Mouse (Mus musculus) CH12.LX (cell line): ENCODE results near the gene Zfp747. TPM values are rescaled to one million over a fixed set of nuclear protein-coding genes. Genes with fewer than 3 reads are reported as not detected.

Source experiments
- DNase-seq: peaks from one replicate; pipeline ENCODE4 v3.0.0-alpha.2; 2013; ENCODE audit errors: extremely low read depth
- H3K27ac ChIP-seq: 2 replicates; pipeline ENCODE4 v1.5.1; 2012; ENCODE audit warnings: low read depth, mild to moderate bottlenecking, control low read depth, moderate library complexity; ENCODE audit not compliant: insufficient read depth
- H3K27me3 ChIP-seq: replicated peaks from 2 replicates; pipeline ENCODE3; 2012; ENCODE audit warnings: inconsistent platforms
- H3K36me3 ChIP-seq, 2 experiments: replicated peaks in 1 of 2; 2 replicates each; pipeline versions ENCODE3 to v1.6.1; 2012; ENCODE audit warnings: inconsistent platforms in 1 of 2, low read length in 1 of 2, mild to moderate bottlenecking in 1 of 2, mixed read lengths in 1 of 2, moderate library complexity in 1 of 2; ENCODE audit not compliant: control insufficient read depth in 1 of 2, insufficient read depth in 1 of 2
- H3K4me1 ChIP-seq, 2 experiments: 2 replicates each; pipeline ENCODE4 v1.6.1; 2012; ENCODE audit warnings: inconsistent platforms in 1 of 2, moderate library complexity in 1 of 2; ENCODE audit not compliant: insufficient read depth in 2 of 2, control insufficient read depth in 1 of 2
- H3K4me2 ChIP-seq: 2 replicates; pipeline ENCODE4 v1.6.1; 2012; ENCODE audit warnings: low read depth, mild to moderate bottlenecking, control low read depth; ENCODE audit not compliant: poor library complexity, insufficient read depth, severe bottlenecking
- H3K4me3 ChIP-seq, 3 experiments: fragments of 150-350 bp in 1 of 3; sonication (generic) in 1 of 3; replicated peaks in 1 of 3; 2 replicates each; pipeline versions ENCODE3 to v1.5.1; 2011 to 2012; ENCODE audit warnings: low read depth in 2 of 3, low read length in 2 of 3, mild to moderate bottlenecking in 2 of 3, moderate library complexity in 2 of 3, control low read depth in 1 of 3, improper control_type of control experiment in 1 of 3, inconsistent platforms in 1 of 3, mixed read lengths in 1 of 3; ENCODE audit not compliant: poor library complexity in 1 of 3
- H3K79me2 ChIP-seq: replicated peaks from 2 replicates; pipeline ENCODE4 v1.6.1; 2012; ENCODE audit warnings: mild to moderate bottlenecking, moderate library complexity; ENCODE audit not compliant: control insufficient read depth, poor library complexity, insufficient read depth, severe bottlenecking; ENCODE audit errors: extremely low read depth
- H3K9ac ChIP-seq: 2 replicates; pipeline ENCODE4 v1.6.1; 2012; ENCODE audit warnings: low read depth, mild to moderate bottlenecking, control low read depth, moderate library complexity; ENCODE audit not compliant: insufficient read depth
- H3K9me3 ChIP-seq: replicated peaks from 2 replicates; pipeline ENCODE3; 2012; ENCODE audit warnings: low read length, inconsistent platforms, mixed read lengths
- CHD2 ChIP-seq: IDR thresholded peaks from 2 replicates; pipeline ENCODE4 v1.6.1; 2011; ENCODE audit warnings: low read length, improper control_type of control experiment
- E2F4 ChIP-seq: IDR thresholded peaks from 2 replicates; pipeline ENCODE4 v1.6.1; 2011; ENCODE audit warnings: low read depth, low read length, improper control_type of control experiment; ENCODE audit not compliant: insufficient replicate concordance
- ELF1 ChIP-seq: IDR thresholded peaks from 2 replicates; pipeline ENCODE4 v1.6.1; 2014; ENCODE audit warnings: low read depth, mild to moderate bottlenecking, inconsistent platforms, low read length, improper control_type of control experiment
- HCFC1 ChIP-seq: IDR thresholded peaks from 2 replicates; pipeline ENCODE4 v1.6.1; 2012; ENCODE audit warnings: low read depth, mild to moderate bottlenecking, inconsistent platforms, low read length, improper control_type of control experiment
- IRF4 ChIP-seq: IDR thresholded peaks from 2 replicates; pipeline ENCODE4 v1.6.1; 2014; ENCODE audit warnings: low read depth, mild to moderate bottlenecking, inconsistent platforms, low read length, improper control_type of control experiment
- JUN ChIP-seq: IDR thresholded peaks from 2 replicates; pipeline ENCODE4 v1.6.1; 2011; ENCODE audit warnings: low read depth, mild to moderate bottlenecking, low read length, improper control_type of control experiment, moderate library complexity; ENCODE audit not compliant: insufficient read depth
- JUND ChIP-seq: conservative IDR thresholded peaks from 2 replicates; pipeline ENCODE4 v1.6.1; 2011; ENCODE audit warnings: low read depth, low read length, improper control_type of control experiment
- MAFK ChIP-seq: IDR thresholded peaks from 2 replicates; pipeline ENCODE4 v1.6.1; 2011; ENCODE audit warnings: low read length, improper control_type of control experiment; ENCODE audit not compliant: insufficient replicate concordance
- MAX ChIP-seq: IDR thresholded peaks from 2 replicates; pipeline ENCODE4 v1.6.1; 2011; ENCODE audit warnings: low read length, improper control_type of control experiment
- MEF2A ChIP-seq: IDR thresholded peaks from 2 replicates; pipeline ENCODE4 v1.6.1; 2014; ENCODE audit warnings: low read depth, mild to moderate bottlenecking, inconsistent platforms, low read length, improper control_type of control experiment, borderline replicate concordance
- MXI1 ChIP-seq: IDR thresholded peaks from 2 replicates; pipeline ENCODE4 v1.6.1; 2011; ENCODE audit warnings: mild to moderate bottlenecking, low read depth, low read length, improper control_type of control experiment
- NELFE ChIP-seq: IDR thresholded peaks from 2 replicates; pipeline ENCODE4 v1.6.1; 2011; ENCODE audit warnings: low read depth, low read length, improper control_type of control experiment
- RAD21 ChIP-seq: IDR thresholded peaks from 2 replicates; pipeline ENCODE4 v1.6.1; 2011; ENCODE audit warnings: low read depth, mild to moderate bottlenecking, low read length, improper control_type of control experiment, moderate library complexity
- TCF12 ChIP-seq: IDR thresholded peaks from 2 replicates; pipeline ENCODE4 v1.6.1; 2014; ENCODE audit warnings: low read depth, mild to moderate bottlenecking, inconsistent platforms, low read length, improper control_type of control experiment
- UBTF ChIP-seq: IDR thresholded peaks from 2 replicates; pipeline ENCODE4 v1.6.1; 2012; ENCODE audit warnings: low read depth, mild to moderate bottlenecking, inconsistent platforms, low read length, improper control_type of control experiment, moderate library complexity
- USF2 ChIP-seq: conservative IDR thresholded peaks from 2 replicates; pipeline ENCODE4 v1.6.1; 2011; ENCODE audit warnings: low read depth, low read length, improper control_type of control experiment
- ZC3H11A ChIP-seq: IDR thresholded peaks from 2 replicates; pipeline ENCODE4 v1.6.1; 2012; ENCODE audit warnings: low read depth, mild to moderate bottlenecking, inconsistent platforms, low read length, improper control_type of control experiment
- ZKSCAN1 ChIP-seq: IDR thresholded peaks from 2 replicates; pipeline ENCODE4 v1.6.1; 2012; ENCODE audit warnings: low read depth, inconsistent platforms, low read length, improper control_type of control experiment, borderline replicate concordance
- ZMIZ1 ChIP-seq: IDR thresholded peaks from 2 replicates; pipeline ENCODE4 v1.6.1; 2012; ENCODE audit warnings: low read depth, mild to moderate bottlenecking, inconsistent platforms, low read length, improper control_type of control experiment
- ZNF384 ChIP-seq: IDR thresholded peaks from 2 replicates; pipeline ENCODE4 v1.6.1; 2012; ENCODE audit warnings: low read depth, low read length, improper control_type of control experiment, inconsistent platforms
- dilution Hi-C: fragments of 300-500 bp; cut with MboI; formaldehyde crosslinking; loops from 2 replicates; pipeline ENCODE4 v1.14.3; 2020; ENCODE audit warnings: low sequenced_read_pairs; ENCODE audit not compliant: extremely low pct_unique_long_range_greater_than_20kb, extremely low pct_ligation_motif_present
- in situ Hi-C: fragments of 300-500 bp; cut with MboI; formaldehyde crosslinking; loops from 3 replicates; pipeline ENCODE4 v1.14.3; 2019; ENCODE audit warnings: low sequenced_read_pairs, low pct_ligation_motif_present, low pct_unique_long_range_greater_than_20kb, mixed read lengths
- polyA plus RNA-seq: library from polyadenylated mRNA; unstranded; fragments of >175 nt; gene quantifications from 2 replicates; pipeline ENCODE4 v1.2.1, GENCODE M21; 2012; ENCODE audit warnings: low read depth; ENCODE audit not compliant: insufficient read length
- total RNA-seq, 2 experiments: library from RNA; depleted of rRNA; stranded (reverse); fragments of 300-350 nt in 1 of 2; fragments of >200 nt in 1 of 2; gene quantifications; 2 replicates each; pipeline ENCODE4 v1.2.3; 2012 to 2014

Zfp747 gene
- total and polyA plus RNA-seq, 3 experiments: 7.2 to 8.2 (median 7.7) TPM

DNA sequence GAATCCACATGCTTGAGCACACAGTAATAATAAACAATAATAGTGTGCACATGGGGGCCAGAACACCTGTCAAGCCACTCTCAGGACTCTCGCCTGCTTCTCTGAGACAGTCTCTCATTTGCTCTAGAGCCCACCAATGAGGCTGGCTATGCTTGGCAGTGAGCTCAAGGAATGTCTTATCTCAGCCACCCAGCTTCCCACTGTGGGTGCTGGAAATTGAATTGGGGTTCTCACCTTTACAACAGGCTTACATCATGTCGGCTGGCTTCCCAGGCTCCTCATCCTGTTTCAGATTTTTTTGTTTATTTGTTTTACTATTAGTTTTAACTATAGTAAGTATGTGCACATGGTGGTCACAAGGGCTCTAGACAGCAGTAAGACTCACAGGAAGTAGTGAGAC, 4.6 kb downstream of the Zfp747 start:
- H3K27ac ChIP-seq: no peak overlapping the region
- TF ChIP-seq HCFC1: no peak
- TF ChIP-seq RAD21: no peak
- no peak for TF ChIP-seq CHD2
- TF ChIP-seq UBTF: no peak
- TF ChIP-seq TCF12: no peak
- TF ChIP-seq JUND: no peak
- TF ChIP-seq, all 38 proteins: peak for 0
- H3K36me3 ChIP-seq: peaks cover 10% of the 10 kb centered on the region in 2 experiments
- H3K4me2 ChIP-seq: no peak overlapping the region
- no peaks in the 10 kb centered on the region for H3K27me3 ChIP-seq
- no peaks in the 10 kb centered on the region for H3K9me3 ChIP-seq
- H3K4me1 ChIP-seq: peaks cover 3 to 7% of the 10 kb centered on the region in 2 experiments; a peak in 1 of 4 replicates
- no peak for DNase-seq
- H3K79me2 ChIP-seq: no peaks in the 10 kb centered on the region
- in situ Hi-C loops: loop anchor here (25.0 kb wide), 1 partner anchor 391 kb away; the partner anchor contains the start of gene Orai3
- dilution Hi-C loops: no loop called here
- no peak overlapping the region for H3K4me3 ChIP-seq
- H3K9ac ChIP-seq: no peak overlapping the region

GRCm38 (mm10) chr7:127366249-127366648, 9.6 kb downstream of the Zfp747 start:
- TF ChIP-seq JUN: no peak
- no peak for TF ChIP-seq NELFE
- no peak for TF ChIP-seq MAFK
- no peak for TF ChIP-seq ZC3H11A
- no peak for TF ChIP-seq MEF2A
- no peak for TF ChIP-seq MXI1
- TF ChIP-seq USF2: no peak
- no peak for TF ChIP-seq JUND
- TF ChIP-seq ZMIZ1: no peak
- TF ChIP-seq TCF12: no peak
- TF ChIP-seq E2F4: no peak
- no peak for TF ChIP-seq CHD2
- no peak for TF ChIP-seq MAX
- no peak for TF ChIP-seq ZNF384
- no peak for TF ChIP-seq ZKSCAN1
- no peak for TF ChIP-seq ELF1
- no peak for TF ChIP-seq IRF4
- dilution Hi-C loops (no loop called here), in situ Hi-C loops (loop anchor here (25.0 kb wide), 1 partner anchor 396 kb away; the partner anchor contains the start of gene Orai3)
- peaks cover 4% of the 10 kb centered on the region for H3K27me3 ChIP-seq
- H3K9ac ChIP-seq: no peak overlapping the region
- no peak overlapping the region for H3K27ac ChIP-seq
- no peak for DNase-seq
- no peaks in the 10 kb centered on the region for H3K79me2 ChIP-seq
- H3K36me3 ChIP-seq: no peaks in the 10 kb centered on the region
- H3K9me3 ChIP-seq: no peaks in the 10 kb centered on the region
- no peaks in the 10 kb centered on the region; a peak in 1 of 4 replicates for H3K4me1 ChIP-seq
- no peak overlapping the region for H3K4me3 ChIP-seq
- H3K4me2 ChIP-seq: no peak overlapping the region
